Mouse (Mus musculus): Measurements from ENCODE around the gene 9130213A22Rik.
A peak's percentile ranks its signal among the peaks of the same experiment; 100 is the strongest.
"Not testable (repeated sequence)": the region's sequence is repeated elsewhere in the genome, so short reads cannot be mapped to it uniquely, and the experiment has no call there.

Gene 9130213A22Rik

DNA sequence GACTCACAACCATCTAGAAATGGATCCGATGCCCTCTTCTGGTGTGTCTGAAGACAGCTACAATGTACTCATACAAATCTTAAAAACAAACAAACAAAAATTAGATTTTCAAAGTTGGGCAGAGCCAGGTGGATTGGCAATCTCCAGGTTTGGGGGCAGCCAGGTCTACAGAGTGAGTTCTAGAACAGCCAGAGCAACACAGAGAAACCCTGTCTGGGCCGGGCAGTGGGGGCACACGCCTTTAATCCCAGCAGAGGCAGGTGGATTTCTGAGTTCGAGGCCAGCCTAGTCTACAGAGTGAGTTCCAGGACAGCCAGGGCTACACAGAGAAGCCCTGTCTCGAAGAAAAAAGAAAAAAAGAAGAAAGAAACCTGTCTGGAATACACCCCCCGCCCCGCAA is 28.5 kb downstream of the 9130213A22Rik start:
- DNase-seq (ENCODE audit: low read depth, low spot score), result not testable (repeated sequence)

DNA sequence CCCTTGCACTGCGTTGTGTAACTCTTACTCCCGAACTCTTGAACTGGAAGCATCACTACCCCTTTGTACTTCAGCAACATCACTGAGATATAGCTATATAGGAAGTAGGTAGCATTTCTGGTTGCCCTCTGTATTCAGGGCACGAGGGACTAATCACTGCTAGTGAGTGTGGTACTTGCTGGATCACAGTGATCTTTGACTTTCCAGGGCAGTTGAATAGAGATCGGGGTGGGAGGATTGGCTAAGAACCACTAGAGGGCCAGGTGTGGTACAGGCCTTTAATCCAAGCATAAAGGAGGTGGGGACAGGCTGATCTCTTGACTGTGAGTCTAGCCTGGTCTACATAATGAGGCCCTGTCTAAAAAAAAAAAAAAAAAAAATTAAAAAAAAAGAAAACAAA is 29.5 kb downstream of the 9130213A22Rik start:
- no peak for DNase-seq (ENCODE audit: low read depth, low spot score)

GRCm38 (mm10) chr11:69092386-69092751 is 30.0 kb downstream of the 9130213A22Rik start:
- peak; percentile 80 for DNase-seq (ENCODE audit: low read depth, low spot score)

GRCm38 (mm10) chr11:69091566-69092385 is 30.6 kb downstream of the 9130213A22Rik start:
- no peak for DNase-seq (ENCODE audit: low read depth, low spot score)

GRCm38 (mm10) chr11:69090367-69090766 is 32.0 kb downstream of the 9130213A22Rik start:
- no peak for DNase-seq (ENCODE audit: low read depth, low spot score)

DNA sequence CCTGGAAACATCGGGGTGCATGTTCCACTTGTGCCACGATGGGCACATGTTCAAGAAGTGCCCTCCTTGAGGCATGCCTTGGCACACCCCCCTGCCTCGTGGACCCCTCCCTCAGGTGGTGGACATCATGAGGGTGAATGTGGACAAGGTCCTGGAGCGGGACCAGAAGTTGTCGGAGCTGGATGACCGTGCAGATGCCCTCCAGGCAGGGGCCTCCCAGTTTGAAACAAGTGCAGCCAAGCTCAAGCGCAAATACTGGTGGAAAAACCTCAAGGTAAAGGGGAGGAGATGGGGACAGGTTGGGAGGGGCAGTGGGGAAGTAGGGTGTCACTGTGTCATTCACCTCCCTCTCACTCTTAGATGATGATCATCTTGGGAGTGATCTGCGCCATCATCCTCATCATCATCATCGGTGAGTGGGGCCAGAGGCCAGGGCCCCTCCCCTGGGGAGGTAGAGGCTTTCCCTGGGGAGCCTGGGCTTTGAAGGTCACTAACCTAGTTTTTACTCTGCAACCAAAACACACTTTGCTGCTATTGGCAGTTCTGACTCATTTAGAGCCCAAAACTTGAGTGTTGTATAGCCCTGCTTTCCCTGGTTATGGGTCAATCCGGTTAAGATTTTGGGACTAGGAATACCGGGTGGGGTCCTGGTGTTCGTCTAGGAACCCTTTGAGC is 32.6 kb downstream of the 9130213A22Rik start:
- no peak for DNase-seq (ENCODE audit: low read depth, low spot score)

- DNase-seq (ENCODE audit: low read depth, low spot score), result no peak
These were observed 33.4 kb downstream of the 9130213A22Rik start for GRCm38 (mm10) chr11:69088856-69089615.

DNA sequence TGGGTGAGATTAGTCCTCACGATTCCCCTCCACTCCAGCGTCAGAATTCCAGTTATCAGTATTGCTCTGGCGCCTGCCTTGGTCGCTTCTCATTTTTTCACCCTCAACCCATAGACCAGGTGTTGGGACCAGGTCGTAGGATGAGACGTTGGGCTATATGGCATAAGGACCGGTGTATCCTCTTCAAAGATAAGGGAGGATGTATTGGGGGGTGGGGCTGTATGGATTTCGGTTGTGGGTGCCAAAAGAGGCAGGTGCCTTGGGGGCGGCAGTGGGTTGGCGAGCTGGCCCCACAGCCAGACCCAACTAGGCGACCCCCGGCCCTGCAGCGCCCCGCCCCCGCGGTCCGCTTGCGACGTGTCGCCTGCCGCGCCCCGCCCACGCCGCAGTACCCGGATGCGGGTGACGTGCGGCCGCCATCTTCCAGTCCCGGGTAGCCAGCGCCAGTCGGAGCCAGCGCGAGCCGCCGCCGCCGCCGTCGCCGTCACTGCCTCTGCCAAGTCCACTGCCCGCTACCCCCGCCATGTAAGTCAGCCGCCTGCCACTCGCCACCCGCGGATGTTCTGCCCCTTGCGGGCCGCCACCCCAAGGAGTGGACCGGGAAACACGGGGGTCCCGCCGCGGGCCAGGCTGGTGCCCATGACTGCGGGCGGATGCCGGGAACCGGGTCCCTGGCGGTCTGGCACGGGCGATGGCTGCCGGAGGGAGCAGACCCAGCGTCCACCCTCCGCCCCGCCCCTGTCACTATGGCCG is 34.1 kb downstream of the 9130213A22Rik start, which contains the start of gene Vamp2:
Gene Vamp2, plus strand, starts transcription at position 388 of the 753 bp plus-strand sequence.
- peak; percentile 91 for DNase-seq (ENCODE audit: low read depth, low spot score)

DNA sequence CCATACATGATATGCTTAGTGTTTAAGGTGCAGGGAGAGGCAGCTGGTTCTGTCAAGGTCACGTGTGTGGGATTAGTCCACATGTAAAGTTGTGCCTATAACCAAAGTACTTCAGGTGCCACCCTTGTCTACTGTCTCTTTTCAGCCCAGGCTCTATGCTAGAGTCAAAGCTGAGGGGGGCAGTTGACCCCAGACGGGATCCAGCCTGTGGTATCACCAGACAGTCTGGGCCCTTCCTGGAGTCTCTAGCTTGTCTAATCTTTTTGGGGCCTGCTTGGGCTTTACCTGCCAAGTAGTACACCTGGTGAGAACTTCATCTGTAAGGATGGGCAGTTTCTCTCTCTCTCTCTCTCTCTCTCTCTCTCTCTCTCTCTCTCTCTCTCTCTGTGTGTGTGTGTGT is 34.8 kb downstream of the 9130213A22Rik start:
- DNase-seq (ENCODE audit: low read depth, low spot score), result no peak

DNA sequence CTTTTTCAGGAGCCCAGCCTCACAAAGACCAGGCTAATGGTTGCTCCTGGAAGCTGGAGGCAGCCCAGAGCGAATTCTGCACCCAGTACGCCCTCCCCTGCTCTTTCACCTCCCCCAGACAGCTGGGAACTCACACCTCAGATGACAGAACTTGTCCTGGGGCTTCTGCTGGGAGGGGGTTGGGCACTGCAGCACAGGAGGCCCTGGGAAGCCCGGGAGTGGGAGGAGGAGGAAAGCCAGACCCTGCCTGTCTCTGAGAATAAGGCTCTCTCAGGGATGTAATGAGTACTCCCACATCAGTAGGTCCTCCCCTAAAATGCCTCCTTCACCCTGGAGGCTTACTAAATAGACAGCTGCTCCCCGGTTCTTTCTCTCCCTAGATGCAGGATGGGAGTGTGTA is 35.3 kb downstream of the 9130213A22Rik start:
- no peak for DNase-seq (ENCODE audit: low read depth, low spot score)

- no peak for DNase-seq (ENCODE audit: low read depth, low spot score)
These were observed 36.0 kb downstream of the 9130213A22Rik start for GRCm38 (mm10) chr11:69086390-69086789.

- DNase-seq (ENCODE audit: low read depth, low spot score), result no peak
These were observed 36.8 kb downstream of the 9130213A22Rik start for GRCm38 (mm10) chr11:69085608-69086007.

GRCm38 (mm10) chr11:69081613-69082012 is 40.8 kb downstream of the 9130213A22Rik start:
- DNase-seq (ENCODE audit: low read depth, low spot score), result no peak

GRCm38 (mm10) chr11:69080855-69081222 is 41.5 kb downstream of the 9130213A22Rik start:
- no peak for DNase-seq (ENCODE audit: low read depth, low spot score)

GRCm38 (mm10) chr11:69080102-69080854 is 42.1 kb downstream of the 9130213A22Rik start:
- DNase-seq (ENCODE audit: low read depth, low spot score), result no peak

GRCm38 (mm10) chr11:69078805-69079438 is 43.5 kb downstream of the 9130213A22Rik start:
- no peak for DNase-seq (ENCODE audit: low read depth, low spot score)

- DNase-seq (ENCODE audit: low read depth, low spot score), result no peak
These were observed 44.3 kb downstream of the 9130213A22Rik start for GRCm38 (mm10) chr11:69078041-69078440.

DNA sequence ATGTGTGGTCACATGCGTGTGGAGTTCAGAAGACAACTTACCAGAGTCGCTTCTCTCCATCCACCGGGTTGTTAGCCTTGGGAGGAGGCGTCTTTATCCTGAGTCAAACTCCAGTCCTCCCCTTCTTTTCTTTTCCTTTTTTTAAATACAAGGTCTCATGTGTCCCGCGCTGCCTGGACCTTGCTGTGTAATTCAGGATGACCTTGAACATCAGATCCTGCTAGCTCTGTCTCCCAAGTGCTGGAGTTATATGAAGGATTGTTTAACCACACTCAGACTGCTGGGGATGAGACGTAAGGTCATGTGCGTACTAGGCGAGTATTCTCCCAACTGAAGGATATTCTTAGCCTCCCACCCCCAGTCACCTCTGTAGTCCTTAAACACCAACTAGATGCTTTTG is 45.1 kb downstream of the 9130213A22Rik start:
- DNase-seq (ENCODE audit: low read depth, low spot score), result no peak

- DNase-seq (ENCODE audit: low read depth, low spot score), result no peak
These were observed 45.8 kb downstream of the 9130213A22Rik start for GRCm38 (mm10) chr11:69076572-69076971.

- DNase-seq (ENCODE audit: low read depth, low spot score), result no peak
These were observed 46.5 kb downstream of the 9130213A22Rik start for GRCm38 (mm10) chr11:69075764-69076479.

All from mesoderm, embryonic 11.5 days (tissue).